8 mouse cellular contexts compared by ENCODE assay signal in genomic region chr17:8027475-8028168, GRCm38 (mm10).
A peak's percentile ranks its signal among the peaks of the same experiment; 100 is the strongest.
DNase-seq lines count a peak whose midpoint lies in the region; ATAC-seq and TF ChIP-seq lines count a peak whose summit lies in the region.
"Not testable (repeated sequence)": the region's sequence is repeated elsewhere in the genome, so short reads cannot be mapped to it uniquely, and the experiment has no call there.

No protein-coding gene starts in this region.

- not testable (repeated sequence) for H3K4me2 ChIP-seq in embryonic facial prominence, embryonic 14.5 days (ENCODE audit: low read depth, low read length); forebrain, embryonic 13.5 days; hindbrain, embryonic 13.5 days; midbrain, embryonic 12.5 days (replicated peaks); midbrain, postnatal 0 days (ENCODE audit: low read depth, low read length, poor library complexity, severe bottlenecking); neural tube, embryonic 15.5 days

- not testable (repeated sequence) for TF ChIP-seq CTCF in layer of hippocampus, adult 2 months (conservative IDR thresholded peaks at IDR 0.05); midbrain, postnatal 0 days (IDR thresholded peaks at IDR 0.05)

- not testable (repeated sequence) for H3K36me3 ChIP-seq in embryonic facial prominence, embryonic 14.5 days (ENCODE audit: control insufficient read depth, insufficient read depth, low read length); forebrain, embryonic 13.5 days (ENCODE audit: poor library complexity, severe bottlenecking); hindbrain, embryonic 13.5 days; midbrain, embryonic 12.5 days; midbrain, postnatal 0 days (ENCODE audit: insufficient read depth, low read length); neural tube, embryonic 15.5 days

- DNase-seq in embryonic facial prominence, embryonic 14.5 days (ENCODE audit: low spot score); layer of hippocampus, adult 2 months (ENCODE audit: low spot score in 2 of 2); midbrain, postnatal 0 days (ENCODE audit: low spot score): not testable (repeated sequence)

- not testable (repeated sequence) for H3K9me3 ChIP-seq in embryonic facial prominence, embryonic 14.5 days (ENCODE audit: control insufficient read depth, low read length); forebrain, embryonic 13.5 days (replicated peaks); hindbrain, embryonic 13.5 days; midbrain, embryonic 12.5 days; midbrain, postnatal 0 days (ENCODE audit: low read length); neural tube, embryonic 15.5 days (replicated peaks)

- H3K27me3 ChIP-seq in embryonic facial prominence, embryonic 14.5 days (replicated peaks; ENCODE audit: control insufficient read depth, insufficient read depth, low read length); forebrain, embryonic 13.5 days; hindbrain, embryonic 13.5 days; midbrain, embryonic 12.5 days; midbrain, postnatal 0 days (ENCODE audit: insufficient read depth, low read length); neural tube, embryonic 15.5 days (replicated peaks): not testable (repeated sequence)

- H3K4me1 ChIP-seq in embryonic facial prominence, embryonic 14.5 days (ENCODE audit: control insufficient read depth, insufficient read depth, low read length); forebrain, embryonic 13.5 days; hindbrain, embryonic 13.5 days (replicated peaks); midbrain, embryonic 12.5 days; midbrain, postnatal 0 days (ENCODE audit: insufficient read depth, low read length); neural tube, embryonic 15.5 days: not testable (repeated sequence)

- H3K9ac ChIP-seq in embryonic facial prominence, embryonic 14.5 days (ENCODE audit: low read depth, low read length); forebrain, embryonic 13.5 days; hindbrain, embryonic 13.5 days; midbrain, embryonic 12.5 days (replicated peaks); midbrain, postnatal 0 days (replicated peaks; ENCODE audit: low read length, poor library complexity, severe bottlenecking); neural tube, embryonic 15.5 days (replicated peaks): not testable (repeated sequence)

- H3K27ac ChIP-seq in embryonic facial prominence, embryonic 14.5 days (replicated peaks; ENCODE audit: low read depth, low read length); forebrain, embryonic 13.5 days; hindbrain, embryonic 13.5 days; midbrain, embryonic 12.5 days (replicated peaks); midbrain, postnatal 0 days (ENCODE audit: low read depth, low read length); neural tube, embryonic 15.5 days (replicated peaks): not testable (repeated sequence)
- peak overlapping the region; percentile 67; the same call in 1 of the 2 replicates for H3K27ac ChIP-seq in layer of hippocampus, adult 2 months

- H3K4me3 ChIP-seq in embryonic facial prominence, embryonic 14.5 days (ENCODE audit: low read depth, low read length); forebrain, embryonic 13.5 days; hindbrain, embryonic 13.5 days; layer of hippocampus, adult 2 months; midbrain, embryonic 12.5 days; midbrain, postnatal 0 days (ENCODE audit: low read depth, low read length); neural tube, embryonic 15.5 days (replicated peaks): not testable (repeated sequence)

- peak; percentile 53 for ATAC-seq in embryonic facial prominence, embryonic 14.5 days (ENCODE audit: low read depth)
- peak; percentile 79 for ATAC-seq in forebrain, embryonic 13.5 days
- ATAC-seq in frontal cortex, adult (ENCODE audit: low TSS enrichment), result peak; percentile 91
- ATAC-seq in hindbrain, embryonic 13.5 days (ENCODE audit: low FRiP score), result peak; percentile 85
- ATAC-seq in midbrain, embryonic 12.5 days (ENCODE audit: low FRiP score, low read depth), result peak; percentile 85
- ATAC-seq in midbrain, postnatal 0 days (ENCODE audit: low FRiP score), result peak; percentile 77
- ATAC-seq in neural tube, embryonic 15.5 days (ENCODE audit: low FRiP score), result peak; percentile 82

- no CpG with 5 or more reads among the region's 12 CpGs for WGBS in embryonic facial prominence, embryonic 14.5 days
- no CpG with 5 or more reads among the region's 12 CpGs for WGBS in forebrain, embryonic 13.5 days
- WGBS in hindbrain, embryonic 13.5 days, result no CpG with 5 or more reads among the region's 12 CpGs
- WGBS in midbrain, embryonic 12.5 days, result no CpG with 5 or more reads among the region's 12 CpGs
- no CpG with 5 or more reads among the region's 12 CpGs for WGBS in midbrain, postnatal 0 days
- WGBS in neural tube, embryonic 15.5 days, result no CpG with 5 or more reads among the region's 12 CpGs
